Mouse (Mus musculus) c-Kit-positive CD71-positive TER-119-positive erythroid progenitor cells, embryonic 14.5 days (primary cell): Measurements from ENCODE around the gene Psme1.

ENCODE experiments used
- DNase-seq: peaks from one replicate; pipeline ENCODE4 v3.0.0-alpha.2; 2013; ENCODE audit warnings: low spot score

Gene Psme1

GRCm38 (mm10) chr14:55577871-55578667, at the start of gene Psme1:
TSS of gene Psme1 (plus strand) at chr14:55578123.
- DNase-seq = no peak

GRCm38 (mm10) chr14:55536116-55536745, 41.7 kb upstream of the Psme1 start:
- DNase-seq = peak; percentile 42

DNA sequence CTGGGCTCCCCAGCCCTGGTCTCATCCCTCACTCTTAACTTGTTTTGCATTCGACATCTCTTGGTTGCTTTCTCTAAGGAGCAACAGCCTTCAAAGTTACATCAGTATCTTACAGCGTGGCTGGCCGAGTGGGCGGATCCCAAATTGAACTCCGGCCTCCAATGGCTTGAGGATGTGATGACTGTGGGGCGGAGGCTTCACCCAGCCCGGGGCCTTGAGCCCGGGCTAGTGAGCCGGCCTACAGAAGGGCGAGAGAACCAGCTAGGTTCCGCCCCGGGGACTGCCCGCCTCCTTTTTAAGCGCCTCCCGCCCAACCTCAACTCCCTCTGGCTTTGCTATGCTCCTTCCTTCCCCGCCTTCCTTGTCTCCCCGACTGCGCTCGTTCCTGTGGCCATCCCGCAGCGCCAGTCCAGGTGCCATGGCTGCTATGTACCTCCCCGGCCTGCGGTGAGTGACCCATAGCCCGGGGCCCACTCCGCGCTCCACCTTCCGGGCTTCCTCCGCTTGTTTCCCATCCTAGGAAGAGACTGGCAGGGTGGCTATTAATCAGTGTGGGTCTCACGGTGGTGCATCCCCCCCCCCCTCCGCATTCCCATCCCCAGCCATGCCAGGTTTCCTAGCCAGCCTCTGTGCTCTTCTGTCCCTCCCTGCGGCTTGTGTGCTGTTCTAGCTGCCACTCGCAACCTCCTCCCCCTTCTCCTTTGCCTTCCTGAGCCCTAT, 37.7 kb upstream of the Psme1 start, which contains the start of gene Pck2:
TSS of gene Pck2 (plus strand) at position 200 of the 720 bp plus-strand sequence.
- peak; percentile 94 for DNase-seq

GRCm38 (mm10) chr14:55540787-55541321, 37.1 kb upstream of the Psme1 start:
- DNase-seq = peak; percentile 58

DNA sequence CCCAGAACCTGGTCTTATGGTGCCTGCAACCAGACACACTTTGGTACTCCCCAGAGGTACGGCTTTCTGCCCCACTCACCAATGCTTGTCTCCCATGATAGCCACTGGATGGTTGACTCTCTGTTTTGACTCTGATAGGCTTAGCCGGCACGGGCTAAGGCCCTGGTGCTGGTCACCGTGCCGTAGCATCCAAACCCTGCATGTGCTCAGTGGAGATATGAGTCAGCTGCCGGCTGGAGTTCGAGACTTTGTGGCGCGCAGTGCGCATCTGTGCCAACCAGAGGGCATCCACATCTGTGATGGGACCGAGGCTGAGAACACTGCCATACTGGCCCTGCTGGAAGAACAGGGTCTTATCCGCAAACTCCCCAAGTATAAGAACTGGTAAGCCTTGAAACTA, 35.7 kb upstream of the Psme1 start:
- no peak for DNase-seq

GRCm38 (mm10) chr14:55544334-55544733, 33.6 kb upstream of the Psme1 start:
- DNase-seq = no peak

DNA sequence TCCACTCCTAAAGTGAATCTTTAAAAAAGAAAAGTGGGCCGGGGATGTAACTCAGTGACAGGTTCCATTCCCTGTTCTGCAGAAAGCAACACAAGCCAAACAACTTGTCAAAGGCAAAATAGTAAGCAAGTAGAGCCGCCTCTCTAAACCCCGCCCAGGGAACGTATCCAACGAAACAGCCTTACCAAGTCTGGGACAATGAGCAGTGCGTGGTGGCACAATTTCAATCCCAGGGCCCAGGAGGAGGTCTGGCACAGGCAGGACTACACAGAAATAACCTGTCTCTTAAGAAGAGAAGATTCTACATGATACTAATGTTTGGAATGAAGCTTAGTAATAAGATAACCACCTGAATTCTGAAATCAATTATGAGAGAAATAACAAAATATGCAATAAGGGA, 27.7 kb upstream of the Psme1 start:
- DNase-seq = no peak

DNA sequence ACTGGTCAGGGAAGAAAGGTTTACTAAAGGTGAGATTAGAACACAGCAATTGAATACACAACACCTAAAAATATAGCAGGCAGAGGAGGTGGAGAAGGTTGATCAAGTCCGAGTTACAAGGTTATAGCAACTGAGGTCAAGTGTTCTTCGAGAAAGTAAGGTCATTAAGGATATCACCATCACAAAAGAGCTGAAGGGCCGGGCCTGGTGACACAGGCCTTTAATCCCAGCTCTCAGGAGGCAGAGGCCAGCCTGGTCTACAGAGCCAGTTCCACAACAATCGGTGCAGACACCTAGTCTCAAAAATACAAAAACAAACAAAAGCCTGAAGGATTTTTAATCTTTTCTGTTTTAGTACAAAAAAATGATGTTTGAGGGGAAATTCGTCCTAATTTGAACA, 26.6 kb upstream of the Psme1 start:
- DNase-seq = no peak

- no peak for DNase-seq
These were observed 26.1 kb upstream of the Psme1 start for GRCm38 (mm10) chr14:55551794-55552193.

DNA sequence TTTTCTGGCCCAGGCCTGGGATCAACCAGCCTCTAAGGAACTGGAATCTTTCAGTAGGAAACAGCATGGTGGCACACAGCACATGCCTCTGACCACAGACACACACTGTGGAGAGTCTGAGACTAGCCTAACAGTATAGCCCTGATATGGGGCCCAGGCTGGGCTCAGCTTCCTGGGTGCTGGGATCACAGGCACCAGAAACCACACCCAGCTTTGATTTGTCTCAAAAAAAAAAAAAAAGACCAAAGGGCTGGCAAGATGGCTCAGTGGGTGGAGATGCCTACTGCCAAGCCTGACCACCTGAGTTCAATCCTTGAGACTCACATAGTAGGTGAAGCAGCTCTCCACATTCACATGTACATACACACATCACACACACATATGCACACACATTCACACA, 23.3 kb upstream of the Psme1 start:
- no peak for DNase-seq

DNA sequence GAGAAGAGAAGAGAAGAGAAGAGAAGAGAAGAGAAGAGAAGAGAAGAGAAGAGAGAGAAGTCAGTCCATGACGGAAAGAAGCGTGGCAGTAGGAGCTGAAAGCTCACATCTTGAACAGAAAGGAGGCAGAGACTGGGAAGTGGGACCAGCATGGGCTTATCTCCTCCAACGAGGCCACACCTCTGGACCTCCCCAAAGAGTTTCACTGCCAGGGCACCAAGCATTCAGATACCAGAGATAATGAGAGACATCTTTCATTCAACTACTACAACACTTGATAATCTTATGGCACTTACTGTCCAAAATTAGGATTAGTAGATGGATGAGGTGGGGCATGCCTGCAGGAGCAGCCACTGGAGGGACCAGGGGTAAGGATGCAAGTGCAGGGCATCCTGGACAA, 22.1 kb upstream of the Psme1 start:
- DNase-seq = no peak

DNA sequence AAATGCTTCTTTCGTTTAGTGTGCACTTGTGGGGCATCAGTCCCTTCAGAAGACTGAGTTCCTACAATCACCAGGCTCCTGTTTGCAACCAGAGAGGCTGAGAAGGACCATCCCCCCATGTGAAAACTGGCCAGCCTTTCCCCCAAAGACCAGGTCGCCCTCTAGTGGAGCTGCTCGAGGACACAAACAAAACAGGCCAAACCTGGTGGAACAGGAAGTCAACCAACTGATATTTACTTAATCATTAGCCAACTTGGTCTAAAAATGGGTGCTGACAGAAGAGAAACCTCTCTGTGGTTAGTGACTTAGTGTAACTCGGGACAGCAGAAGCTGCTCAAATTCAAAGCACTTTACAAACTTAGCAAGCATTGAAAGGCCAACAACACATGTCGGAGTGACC, 20.9 kb upstream of the Psme1 start:
- DNase-seq = peak; percentile 70

DNA sequence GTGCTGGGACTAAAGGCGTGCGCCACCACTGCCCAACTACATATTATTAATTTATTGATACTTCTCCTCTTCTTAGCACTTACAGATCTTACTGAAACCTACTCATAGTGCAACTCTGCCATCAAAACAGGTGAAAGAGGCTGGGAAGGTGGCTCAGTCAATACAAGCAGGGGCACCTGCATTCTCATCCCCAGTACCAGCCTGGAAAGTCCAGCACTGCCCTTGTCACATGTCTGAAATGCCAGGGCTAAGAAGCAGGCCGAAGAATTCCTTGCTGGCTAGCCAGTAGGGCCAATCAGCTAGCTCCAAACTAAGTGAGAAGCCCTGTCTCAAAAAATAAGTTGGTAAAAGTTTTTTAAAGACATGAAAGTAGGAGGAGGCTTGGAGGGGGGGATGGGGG, 20.3 kb upstream of the Psme1 start:
- no peak for DNase-seq

- DNase-seq = peak; percentile 78
These were observed 19.0 kb upstream of the Psme1 start for GRCm38 (mm10) chr14:55558740-55559448.

- peak; percentile 87 for DNase-seq
These were observed 18.1 kb upstream of the Psme1 start, which contains the start of gene Dcaf11 for GRCm38 (mm10) chr14:55559799-55560201. TSS of gene Dcaf11 (plus strand) at chr14:55560006.

DNA sequence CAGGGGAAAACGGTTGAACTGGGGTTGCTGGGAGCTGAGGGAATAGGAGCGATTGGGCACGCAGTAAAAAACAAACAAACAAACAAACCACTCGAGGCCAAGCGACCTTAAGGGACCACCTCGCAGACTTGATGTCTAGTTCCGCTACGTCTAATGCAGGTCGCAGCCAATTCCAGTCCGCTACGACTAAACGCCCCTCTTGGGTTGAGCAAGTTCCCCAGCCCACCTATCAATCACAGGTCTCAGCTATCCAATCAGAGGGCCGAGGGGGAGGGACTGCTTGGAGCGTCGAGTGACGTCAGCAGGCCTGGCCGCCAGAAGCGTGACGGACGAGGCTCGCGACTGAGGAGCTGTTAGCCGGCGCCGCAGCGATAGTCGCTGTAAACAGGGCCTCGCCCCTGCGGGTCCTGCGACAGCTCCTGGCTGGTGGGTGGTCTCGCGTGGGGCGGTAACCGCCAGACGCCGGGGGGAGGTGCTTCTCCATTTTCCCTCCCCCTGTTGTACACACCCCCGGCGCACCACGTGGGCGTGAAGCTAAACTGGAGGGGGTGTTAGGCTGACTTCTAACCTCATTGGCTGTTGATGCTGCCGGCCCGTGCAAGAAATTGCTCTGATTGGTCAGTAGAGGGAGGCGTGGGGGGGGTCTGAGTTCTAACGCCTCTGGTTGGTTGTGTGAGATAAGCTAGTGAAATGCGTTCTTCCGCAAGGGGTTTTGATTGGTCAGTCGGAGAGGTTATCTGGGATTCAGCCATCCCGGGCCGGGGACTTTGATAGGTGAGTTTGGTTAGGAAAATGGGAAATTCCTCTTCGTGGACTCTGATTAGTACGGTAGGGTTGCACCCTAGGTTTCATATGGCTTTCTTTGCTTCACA, 17.5 kb upstream of the Psme1 start, which contains the start of gene A730061H03Rik:
TSS of gene A730061H03Rik (minus strand) at position 205 of the 872 bp plus-strand sequence.
- DNase-seq = peak; percentile 98

DNA sequence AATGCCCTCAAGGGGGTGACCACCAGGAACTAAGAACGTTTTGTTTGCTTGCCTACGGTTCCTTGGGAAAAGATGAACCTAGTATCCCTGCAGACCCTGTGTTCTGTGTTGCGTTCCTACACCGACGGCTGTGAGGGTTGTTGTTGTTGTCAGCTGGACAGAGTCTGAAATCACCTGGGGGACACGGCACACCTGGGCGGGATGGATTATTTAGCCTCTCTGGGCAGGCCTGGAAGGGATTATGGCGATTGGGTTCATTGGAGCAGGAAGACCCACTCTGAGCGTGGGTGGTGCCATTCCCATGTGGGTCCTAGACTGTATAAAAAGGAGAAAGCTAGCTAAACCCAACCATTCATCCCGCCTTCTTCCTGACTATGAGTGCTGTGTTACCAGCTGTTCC, 16.1 kb upstream of the Psme1 start:
- DNase-seq = no peak

DNA sequence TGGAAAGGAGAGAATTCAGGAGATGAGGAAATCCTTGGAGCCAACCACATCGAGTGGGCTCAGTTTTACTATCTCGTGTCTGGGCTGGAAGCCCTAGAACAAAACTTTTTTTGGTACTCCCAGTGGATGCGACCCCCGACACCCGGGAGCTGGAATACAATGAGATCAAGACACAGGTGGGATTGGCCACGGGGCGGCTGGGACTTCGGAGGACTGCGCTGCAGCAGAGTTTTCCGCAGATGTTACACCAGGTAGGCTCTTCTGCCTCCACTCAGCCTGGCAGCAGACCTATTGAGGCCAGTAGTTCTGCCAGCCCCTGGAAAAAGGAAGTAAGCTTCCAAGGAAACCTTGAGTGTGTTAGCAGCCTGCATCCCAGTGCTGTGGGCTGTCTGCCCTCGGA, 14.7 kb upstream of the Psme1 start:
- no peak for DNase-seq

GRCm38 (mm10) chr14:55565748-55566147, 12.2 kb upstream of the Psme1 start:
- DNase-seq = no peak

GRCm38 (mm10) chr14:55567496-55567895, 10.4 kb upstream of the Psme1 start:
- no peak for DNase-seq

- no peak for DNase-seq
These were observed 7.3 kb upstream of the Psme1 start for GRCm38 (mm10) chr14:55570588-55570987.
